Mouse (Mus musculus): ENCODE results near the gene Odc1.

- no peak for TF ChIP-seq GABPA (IDR thresholded peaks at IDR 0.05; ENCODE audit: insufficient replicate concordance, low read depth, low read length)
- no peak for TF ChIP-seq CTCF (conservative IDR thresholded peaks at IDR 0.05 in 1 of 2, IDR thresholded peaks at IDR 0.05 in 1 of 2; ENCODE audit: low read depth in 2 of 2, low read length in 2 of 2)
- no peak for TF ChIP-seq POLR2A (IDR thresholded peaks at IDR 0.05; ENCODE audit: low read depth, low read length)
- no peak for TF ChIP-seq EP300 (IDR thresholded peaks at IDR 0.05; ENCODE audit: low read length)
- TF ChIP-seq RAD21 (IDR thresholded peaks at IDR 0.05; ENCODE audit: low read depth, low read length), result no peak
- no peak for TF ChIP-seq MAZ (IDR thresholded peaks at IDR 0.05; ENCODE audit: low read depth, low read length)
- no peak for TF ChIP-seq SMC3 (IDR thresholded peaks at IDR 0.05; ENCODE audit: low read depth, low read length)
- no peak for TF ChIP-seq JUN (IDR thresholded peaks at IDR 0.05; ENCODE audit: insufficient read depth, low read depth, low read length)
- TF ChIP-seq TCF12 (IDR thresholded peaks at IDR 0.05; ENCODE audit: low read depth, low read length), result no peak
- no peak for TF ChIP-seq USF1 (IDR thresholded peaks at IDR 0.05; ENCODE audit: low read depth, low read length)
- no peak for TF ChIP-seq MAX (IDR thresholded peaks at IDR 0.05; ENCODE audit: low read length)
- no peak for TF ChIP-seq ZNF384 (IDR thresholded peaks at IDR 0.05; ENCODE audit: low read depth, low read length)
These were observed 12.9 kb downstream of the Odc1 start for GRCm38 (mm10) chr12:17557344-17557966.
